Mouse (Mus musculus) liver, embryonic 13.5 days (tissue): Measurements from ENCODE around the gene Notch2. TPM values are rescaled to one million over a fixed set of nuclear protein-coding genes. Genes with fewer than 3 reads are reported as not detected.

ENCODE experiments used
- ATAC-seq: fragments of 200-750 bp; cut with Nextera tagmentation; 2 replicates; pipeline ENCODE4 v1.8.0; 2017; ENCODE audit warnings: low read depth, mild to moderate bottlenecking, moderate number of reproducible peaks, moderate library complexity
- DNase-seq: peaks from one replicate; pipeline ENCODE4 v3.0.0; 2022
- H3K27ac ChIP-seq: fragments of 300-500 bp; sonication (generic); 2 replicates; pipeline ENCODE4 v1.5.1; 2015; ENCODE audit warnings: moderate library complexity, mild to moderate bottlenecking, inconsistent platforms
- H3K27me3 ChIP-seq: fragments of 300-500 bp; sonication (generic); 2 replicates; pipeline ENCODE4 v1.6.1; 2015; ENCODE audit warnings: mild to moderate bottlenecking, inconsistent platforms
- H3K36me3 ChIP-seq: fragments of 300-500 bp; sonication (generic); 2 replicates; pipeline ENCODE4 v1.6.1; 2015; ENCODE audit warnings: mild to moderate bottlenecking, inconsistent platforms
- H3K4me1 ChIP-seq: fragments of 300-500 bp; sonication (generic); replicated peaks from 2 replicates; pipeline ENCODE4 v1.6.1; 2015; ENCODE audit warnings: inconsistent platforms
- H3K4me2 ChIP-seq: fragments of 300-500 bp; sonication (generic); 2 replicates; pipeline ENCODE4 v1.6.1; 2015; ENCODE audit warnings: inconsistent platforms, mild to moderate bottlenecking, moderate library complexity
- H3K4me3 ChIP-seq: fragments of 300-500 bp; sonication (generic); replicated peaks from 2 replicates; pipeline ENCODE4 v1.5.1; 2015; ENCODE audit warnings: mild to moderate bottlenecking, inconsistent platforms
- H3K9ac ChIP-seq: fragments of 300-500 bp; sonication (generic); 2 replicates; pipeline ENCODE4 v1.6.1; 2015; ENCODE audit warnings: mild to moderate bottlenecking, inconsistent platforms
- H3K9me3 ChIP-seq: fragments of 300-500 bp; sonication (generic); replicated peaks from 2 replicates; pipeline ENCODE4 v1.6.1; 2016; ENCODE audit warnings: inconsistent platforms
- WGBS: fragments of 180-500 bp; shearing (Covaris S2); methylation state at CpG from one replicate; pipeline ENCODE4 v1.1.7; 2015; ENCODE audit not compliant: insufficient replicate concordance; 5-methylcytosine and 5-hydroxymethylcytosine counted together
- polyA plus RNA-seq: library from polyadenylated mRNA; unstranded; fragments of >200 nt; fragmentation: Nextera tagmentation; extraction: Ambion mirVana; gene quantifications from 2 replicates; pipeline ENCODE4 v1.2.1, GENCODE M21; 2015

Notch2 gene
- polyA plus RNA-seq, 1 experiment from 2014 or later, result 4.8 TPM

DNA sequence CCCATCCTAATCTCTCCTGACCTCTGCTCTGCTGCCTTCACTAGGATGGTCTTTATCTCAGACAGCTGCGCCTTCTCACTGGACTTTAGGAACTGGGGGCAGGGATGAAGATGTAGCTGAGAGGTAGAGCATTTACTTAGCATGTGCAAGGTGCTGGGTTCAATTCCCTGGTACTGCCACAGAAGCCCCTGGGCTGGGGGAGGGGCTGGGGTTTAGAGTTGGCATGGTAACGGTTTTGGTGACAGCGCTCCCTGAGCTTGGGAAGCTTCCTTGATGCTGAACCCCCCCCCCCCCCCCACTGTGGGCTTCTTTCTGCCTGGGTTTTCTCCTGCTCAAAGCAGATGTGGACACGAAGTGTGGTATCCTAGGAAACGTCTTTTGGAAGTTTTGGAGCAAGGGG is 80.6 kb downstream of the Notch2 start:
- Histone ChIP-seq H3K36me3 (peaks cover 29% of the 10 kb centered on the region), H3K4me1 (peaks cover 4% of the 10 kb centered on the region; the same call in 1 of the 2 replicates), H3K27ac (no peak overlapping the region), H3K27me3 (no peaks in the 10 kb centered on the region), H3K4me2 (no peak overlapping the region), H3K9me3 (no peaks in the 10 kb centered on the region), H3K4me3 (no peak overlapping the region), H3K9ac (no peak overlapping the region)
- WGBS, result 70% methylated on average over 5 of the region's 5 CpGs
- DNase-seq, result no peak
- no peak for ATAC-seq

DNA sequence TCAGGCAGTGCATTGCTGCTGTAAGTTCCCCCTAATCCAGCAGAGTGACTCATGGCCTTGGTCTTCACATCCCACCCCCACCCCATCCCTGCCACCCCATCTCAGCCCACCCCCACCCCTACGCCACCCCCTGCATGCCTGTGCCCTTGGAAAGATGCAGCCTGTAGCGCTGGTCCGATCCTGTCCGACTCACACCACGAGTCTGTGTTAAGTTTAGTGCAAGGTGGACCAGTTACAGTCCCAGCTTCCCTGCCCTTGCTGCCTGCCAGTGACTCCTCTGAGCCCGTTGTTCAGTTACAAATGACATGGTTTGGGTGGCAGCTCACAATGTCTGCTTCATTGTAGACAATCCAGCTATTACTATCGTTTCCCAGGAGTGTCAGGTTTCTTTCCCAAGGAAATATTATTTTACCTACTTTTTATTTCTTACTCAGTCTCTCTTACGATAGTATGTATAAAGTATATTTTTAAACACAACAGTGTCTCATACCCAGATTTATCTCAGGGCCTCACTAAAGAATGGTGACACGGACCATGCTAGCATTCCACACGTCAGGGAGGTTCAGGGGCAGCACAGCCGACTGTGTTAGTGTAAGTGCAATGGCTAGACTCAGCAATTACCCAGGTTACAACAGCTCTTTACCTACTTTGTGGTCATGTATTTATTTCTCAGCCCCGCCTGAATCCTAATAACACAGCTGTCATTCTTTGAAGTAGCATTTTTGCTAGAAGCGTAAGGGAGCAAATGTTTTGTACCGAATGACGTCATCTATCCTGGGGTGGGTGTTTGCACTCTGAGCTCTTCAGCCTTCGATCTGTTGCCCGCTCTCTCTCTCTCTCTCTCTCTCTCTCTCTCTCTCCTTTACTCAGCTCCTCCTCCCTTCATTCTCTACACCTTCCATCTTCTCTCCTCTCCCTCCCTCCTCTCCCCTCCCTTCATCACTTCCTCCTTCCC is 81.6 kb downstream of the Notch2 start:
- DNase-seq (no peak), ATAC-seq (no peak)
- Histone ChIP-seq H3K4me1 (no peaks in the 10 kb centered on the region), H3K9me3 (no peaks in the 10 kb centered on the region), H3K36me3 (peaks cover 34% of the 10 kb centered on the region), H3K9ac (no peak overlapping the region), H3K27ac (no peak overlapping the region), H3K4me3 (no peak overlapping the region), H3K27me3 (no peaks in the 10 kb centered on the region), H3K4me2 (no peak overlapping the region)
- 76% methylated on average over 17 of the region's 17 CpGs for WGBS

DNA sequence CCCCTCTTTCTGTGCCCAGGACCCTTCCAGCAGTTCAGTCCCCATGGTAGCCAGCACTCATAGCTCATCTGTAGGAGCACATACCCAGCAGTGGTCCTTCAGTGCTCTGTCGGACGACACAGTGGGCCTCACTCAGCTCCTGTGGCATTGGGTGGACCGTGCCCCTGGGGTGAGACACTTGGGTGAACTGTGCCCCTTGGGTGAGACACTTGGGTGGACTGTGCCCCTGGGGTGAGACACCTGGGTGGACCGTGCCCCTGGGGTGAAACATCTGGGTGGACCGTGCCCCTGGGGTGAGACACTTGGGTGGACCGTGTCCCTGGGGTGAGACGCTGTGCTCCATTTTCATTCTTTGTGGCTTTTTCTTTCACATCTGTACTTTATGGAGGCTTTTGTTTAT is 83.7 kb downstream of the Notch2 start:
- Histone ChIP-seq H3K27me3 (no peaks in the 10 kb centered on the region), H3K9ac (no peak overlapping the region), H3K4me3 (no peak overlapping the region), H3K4me1 (no peaks in the 10 kb centered on the region), H3K36me3 (peaks cover 53% of the 10 kb centered on the region), H3K4me2 (no peak overlapping the region), H3K9me3 (no peaks in the 10 kb centered on the region), H3K27ac (no peak overlapping the region)
- 87% methylated on average over 7 of the region's 7 CpGs for WGBS
- DNase-seq, result no peak
- ATAC-seq, result no peak

DNA sequence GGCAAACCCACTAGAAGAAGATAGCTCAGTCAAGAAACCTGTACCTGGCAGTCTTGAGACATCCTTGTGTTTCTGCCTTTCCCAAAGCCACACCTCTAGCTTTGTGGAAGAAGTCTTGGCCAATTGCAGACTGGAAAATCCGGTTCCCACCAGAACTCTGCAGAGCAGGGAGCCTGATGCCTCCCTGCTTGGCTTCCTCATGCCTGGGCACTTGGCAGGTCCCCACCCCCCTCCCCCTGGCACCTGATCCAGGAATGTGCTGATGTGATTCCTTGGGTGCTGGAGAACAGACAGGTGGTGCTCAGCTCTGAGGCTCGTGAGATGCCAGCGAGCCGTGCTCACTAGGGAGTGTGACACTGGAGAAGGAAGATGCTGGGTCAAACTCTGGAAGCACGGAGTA is 85.3 kb downstream of the Notch2 start:
- no peak for DNase-seq
- H3K36me3 ChIP-seq, result peaks cover 66% of the 10 kb centered on the region
- no peaks in the 10 kb centered on the region for H3K4me1 ChIP-seq
- no peak overlapping the region for H3K4me3 ChIP-seq
- H3K9ac ChIP-seq, result no peak overlapping the region
- no peak for ATAC-seq
- 0 out of 2 replicates have a peak, but pooled peaks cover 10% of the 10 kb centered on the region for H3K9me3 ChIP-seq
- H3K27ac ChIP-seq, result no peak overlapping the region
- no peak overlapping the region for H3K4me2 ChIP-seq
- WGBS, result 92% methylated on average over 5 of the region's 5 CpGs
- H3K27me3 ChIP-seq, result no peaks in the 10 kb centered on the region

DNA sequence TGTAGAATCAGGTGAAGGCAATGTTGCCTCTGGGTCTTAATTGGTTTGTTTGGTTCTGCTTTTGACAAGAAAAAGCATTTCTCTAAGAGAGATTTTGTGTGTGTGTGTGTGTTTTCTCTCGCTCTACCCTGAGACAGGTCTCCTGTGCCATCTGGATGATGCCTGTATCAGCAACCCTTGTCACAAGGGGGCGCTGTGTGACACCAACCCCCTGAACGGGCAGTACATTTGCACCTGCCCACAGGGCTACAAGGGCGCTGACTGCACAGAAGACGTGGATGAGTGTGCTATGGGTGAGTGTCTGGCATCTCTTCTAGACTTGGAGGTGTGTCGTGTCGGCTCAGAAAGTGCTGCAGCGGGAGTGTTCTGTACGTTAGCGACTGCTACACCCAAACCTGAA is 86.0 kb downstream of the Notch2 start:
- H3K36me3 ChIP-seq, result peaks cover 72% of the 10 kb centered on the region
- 0 out of 2 replicates have a peak, but pooled peaks cover 10% of the 10 kb centered on the region for H3K9me3 ChIP-seq
- ATAC-seq (no peak), DNase-seq (no peak)
- no peak overlapping the region for H3K27ac ChIP-seq
- H3K9ac ChIP-seq, result no peak overlapping the region
- H3K27me3 ChIP-seq, result no peaks in the 10 kb centered on the region
- no peak overlapping the region for H3K4me3 ChIP-seq
- WGBS, result 76% methylated on average over 10 of the region's 10 CpGs
- H3K4me2 ChIP-seq, result no peak overlapping the region
- peaks cover 5% of the 10 kb centered on the region for H3K4me1 ChIP-seq

DNA sequence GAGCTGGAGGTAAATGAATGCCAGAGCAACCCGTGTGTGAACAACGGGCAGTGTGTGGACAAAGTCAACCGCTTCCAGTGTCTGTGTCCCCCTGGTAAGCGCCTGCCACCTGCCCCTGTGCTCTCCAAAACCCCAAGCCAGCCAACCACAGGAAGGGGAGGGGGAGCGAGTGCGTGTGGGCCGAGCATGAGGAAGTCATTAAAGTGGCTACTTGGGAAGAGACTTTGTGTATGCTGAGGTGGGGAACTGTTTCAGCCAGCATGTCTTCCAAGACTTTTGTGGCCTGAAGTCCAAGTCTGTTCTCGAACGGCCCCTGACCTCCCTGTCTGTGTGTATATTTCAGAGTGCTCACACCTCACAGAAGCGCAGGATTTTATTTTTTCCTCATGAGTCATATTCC is 88.2 kb downstream of the Notch2 start:
- Histone ChIP-seq H3K9me3 (0 out of 2 replicates have a peak, but pooled peaks cover 10% of the 10 kb centered on the region), H3K4me1 (peaks cover 13% of the 10 kb centered on the region), H3K9ac (no peak overlapping the region), H3K36me3 (peaks cover 90% of the 10 kb centered on the region), H3K27me3 (no peaks in the 10 kb centered on the region), H3K27ac (no peak overlapping the region), H3K4me3 (no peak overlapping the region), H3K4me2 (no peak overlapping the region)
- DNase-seq, result no peak
- ATAC-seq, result no peak
- 52% methylated on average over 10 of the region's 10 CpGs for WGBS

DNA sequence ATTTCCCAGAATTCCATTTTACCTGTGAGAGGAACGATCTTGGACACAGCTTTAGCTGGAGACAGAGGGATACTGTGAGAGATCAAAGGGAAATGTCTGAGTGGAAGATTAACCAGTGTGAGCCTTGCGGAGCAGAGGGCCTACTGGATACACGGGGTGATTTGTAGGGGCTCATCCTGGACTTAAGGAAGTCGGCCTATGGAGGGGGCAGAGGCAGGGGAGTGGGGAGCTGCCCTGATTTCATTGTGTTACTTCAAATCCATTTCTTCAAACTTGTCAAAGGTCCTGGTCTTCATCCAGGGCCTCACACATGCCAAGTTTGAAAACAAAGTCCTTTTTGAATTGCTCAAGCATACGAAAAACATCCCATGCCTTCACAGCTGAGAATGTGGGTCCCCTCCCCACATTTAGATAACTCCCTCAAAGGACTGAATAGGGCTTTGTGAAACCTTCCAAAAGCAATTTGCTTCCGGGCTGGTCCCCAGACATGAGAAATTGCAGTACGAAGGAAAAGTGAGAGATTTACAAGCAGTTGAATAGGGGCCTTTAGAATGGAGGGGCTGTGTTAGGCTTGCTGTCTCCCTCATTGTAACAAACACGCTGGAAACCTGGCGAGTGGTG is 91.6 kb downstream of the Notch2 start:
- Histone ChIP-seq H3K36me3 (peaks cover 86% of the 10 kb centered on the region), H3K4me2 (no peak overlapping the region), H3K27me3 (no peaks in the 10 kb centered on the region), H3K4me1 (peaks cover 13% of the 10 kb centered on the region), H3K4me3 (no peak overlapping the region), H3K27ac (no peak overlapping the region), H3K9ac (no peak overlapping the region), H3K9me3 (0 out of 2 replicates have a peak, but pooled peaks cover 10% of the 10 kb centered on the region)
- DNase-seq (no peak), ATAC-seq (no peak)
- 69% methylated on average over 9 of the region's 9 CpGs for WGBS

DNA sequence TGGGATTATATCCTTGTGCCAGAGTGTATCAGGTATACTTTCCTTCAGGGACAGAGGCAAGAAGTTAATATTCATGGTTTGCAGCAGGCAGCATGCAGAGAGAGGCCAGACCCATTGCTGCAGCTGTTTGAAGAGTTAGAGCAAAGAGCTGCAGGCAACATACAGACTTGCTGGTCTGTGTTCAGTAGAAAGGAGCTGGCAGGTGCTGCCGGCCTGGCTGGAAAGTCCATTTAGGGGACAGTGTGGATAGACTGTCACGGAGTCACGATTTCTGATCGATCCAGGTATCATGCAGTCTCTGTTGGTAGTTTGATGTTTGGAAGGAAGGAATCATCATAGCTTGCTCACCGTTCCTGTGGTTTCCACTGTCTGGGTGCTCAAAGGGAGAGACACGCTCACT is 92.2 kb downstream of the Notch2 start:
- H3K36me3 ChIP-seq, result peaks cover 80% of the 10 kb centered on the region
- H3K4me1 ChIP-seq, result peaks cover 13% of the 10 kb centered on the region
- H3K4me3 ChIP-seq, result no peak overlapping the region
- 81% methylated on average over 6 of the region's 6 CpGs for WGBS
- ATAC-seq (no peak), DNase-seq (no peak)
- no peak overlapping the region for H3K27ac ChIP-seq
- H3K27me3 ChIP-seq, result no peaks in the 10 kb centered on the region
- H3K9me3 ChIP-seq, result 0 out of 2 replicates have a peak, but pooled peaks cover 10% of the 10 kb centered on the region
- H3K4me2 ChIP-seq, result no peak overlapping the region
- H3K9ac ChIP-seq, result no peak overlapping the region

DNA sequence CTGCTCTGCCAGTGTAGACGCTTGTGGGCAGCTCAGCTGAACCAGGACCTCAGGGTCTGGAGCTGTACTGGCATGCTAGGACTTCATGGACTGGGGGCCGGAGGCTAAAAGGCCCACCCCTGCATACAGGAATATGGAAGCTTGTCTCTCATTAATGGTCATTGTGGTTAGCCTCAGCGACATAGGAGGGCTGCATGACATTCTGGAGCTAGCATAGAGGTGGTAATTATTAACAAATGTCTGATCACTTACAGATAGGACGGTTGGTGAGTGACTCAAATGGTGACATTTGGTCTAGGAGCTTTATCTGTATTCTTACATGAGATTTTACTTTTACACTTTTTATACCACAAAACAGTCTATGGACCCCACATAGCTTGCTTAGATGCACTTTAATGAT is 92.8 kb downstream of the Notch2 start:
- Histone ChIP-seq H3K36me3 (peaks cover 80% of the 10 kb centered on the region), H3K27ac (0 out of 2 replicates have a peak overlapping the region, but pooled peaks have one; percentile 27), H3K4me1 (peaks cover 13% of the 10 kb centered on the region), H3K4me3 (no peak overlapping the region), H3K27me3 (no peaks in the 10 kb centered on the region), H3K4me2 (no peak overlapping the region), H3K9ac (no peak overlapping the region), H3K9me3 (0 out of 2 replicates have a peak, but pooled peaks cover 10% of the 10 kb centered on the region)
- DNase-seq (no peak), ATAC-seq (no peak)
- 71% methylated on average over 4 of the region's 4 CpGs for WGBS

DNA sequence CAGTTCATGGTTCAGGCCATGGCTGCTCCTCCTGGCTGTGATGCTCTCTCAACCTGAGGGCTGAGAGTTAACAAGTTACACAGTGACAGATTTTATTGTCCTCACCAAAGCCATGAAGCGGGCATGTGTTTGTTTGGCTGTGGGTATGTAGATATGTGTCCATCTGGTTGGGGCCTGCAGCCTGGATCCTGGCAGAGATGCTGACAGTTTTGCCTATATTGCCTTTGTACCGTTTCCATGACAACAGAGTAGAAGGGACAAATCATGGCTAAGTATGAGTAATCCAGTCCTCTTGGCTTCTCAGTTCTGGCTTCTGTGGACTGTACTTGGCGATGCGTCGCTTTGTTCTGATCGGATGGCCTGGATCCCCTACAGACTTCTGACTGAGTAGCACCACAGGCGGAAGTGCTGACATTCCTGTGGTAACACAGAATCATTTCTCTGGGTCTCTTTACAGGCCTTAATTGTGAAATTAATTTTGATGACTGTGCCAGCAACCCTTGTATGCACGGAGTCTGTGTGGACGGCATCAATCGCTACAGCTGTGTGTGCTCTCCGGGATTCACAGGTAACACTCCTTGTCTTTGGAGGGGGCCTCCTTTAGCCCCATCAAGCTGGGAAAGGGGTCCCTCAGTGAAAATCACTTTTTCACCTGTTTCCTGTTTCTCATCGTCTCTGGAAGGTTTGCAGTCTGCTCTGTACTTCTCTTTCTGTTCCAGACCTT is 93.4 kb downstream of the Notch2 start:
- no peak for ATAC-seq
- H3K27me3 ChIP-seq, result no peaks in the 10 kb centered on the region
- WGBS, result 85% methylated on average over 12 of the region's 12 CpGs
- H3K4me1 ChIP-seq, result peaks cover 13% of the 10 kb centered on the region
- peaks cover 80% of the 10 kb centered on the region for H3K36me3 ChIP-seq
- H3K27ac ChIP-seq, result no peak overlapping the region
- H3K4me2 ChIP-seq, result no peak overlapping the region
- H3K4me3 ChIP-seq, result no peak overlapping the region
- H3K9me3 ChIP-seq, result 0 out of 2 replicates have a peak, but pooled peaks cover 10% of the 10 kb centered on the region
- no peak overlapping the region for H3K9ac ChIP-seq
- DNase-seq, result no peak

DNA sequence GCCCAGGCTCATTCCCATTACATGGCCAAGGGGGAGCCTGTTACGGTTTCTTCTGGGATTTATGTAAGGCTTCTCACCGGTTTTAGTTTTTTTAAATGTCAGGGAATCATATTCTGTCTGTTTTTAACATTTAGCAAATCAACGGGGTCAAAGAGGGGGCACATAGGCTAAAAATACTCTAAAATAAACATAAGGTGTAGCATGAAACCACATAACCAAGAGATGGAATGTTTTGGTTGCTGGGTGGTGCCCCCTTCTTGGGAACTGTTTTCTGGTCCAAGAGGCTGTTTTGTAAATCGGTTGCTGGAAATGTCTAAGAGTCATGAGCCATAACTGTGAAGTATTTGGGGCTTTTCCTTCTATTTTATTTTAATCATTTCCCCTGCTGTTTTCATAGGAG is 95.1 kb downstream of the Notch2 start:
- peaks cover 74% of the 10 kb centered on the region for H3K36me3 ChIP-seq

More for the DNA sequence above, 95.1 kb downstream of the Notch2 start:
- no peak overlapping the region for H3K4me2 ChIP-seq
- no peaks in the 10 kb centered on the region for H3K9me3 ChIP-seq
- WGBS, result 78% methylated on average over 4 of the region's 4 CpGs
- H3K9ac ChIP-seq, result no peak overlapping the region
- H3K4me1 ChIP-seq, result peaks cover 13% of the 10 kb centered on the region
- H3K27ac ChIP-seq, result peak overlapping the region; percentile 32; the same call in 1 of the 2 replicates
- no peaks in the 10 kb centered on the region for H3K27me3 ChIP-seq
- H3K4me3 ChIP-seq, result no peak overlapping the region
- DNase-seq (no peak), ATAC-seq (no peak)
